Mouse (Mus musculus) intestine, postnatal 0 days (tissue): ENCODE measurements around the gene Cacna1c. TPM values are rescaled to one million over a fixed set of nuclear protein-coding genes. Genes with fewer than 3 reads are reported as not detected.

Experiments
- ATAC-seq: fragments of 200-750 bp; cut with Nextera tagmentation; 2 replicates; pipeline ENCODE4 v1.8.0; 2017; ENCODE audit warnings: mild to moderate bottlenecking, moderate TSS enrichment, moderate library complexity
- H3K27ac ChIP-seq: fragments of 300-500 bp; sonication (generic); 2 replicates; pipeline ENCODE4 v1.5.1; 2014; ENCODE audit warnings: mild to moderate bottlenecking, low read depth, low read length, moderate library complexity
- H3K27me3 ChIP-seq: fragments of 300-500 bp; sonication (generic); replicated peaks from 2 replicates; pipeline ENCODE4 v1.6.1; 2014; ENCODE audit warnings: low read length, mixed read lengths; ENCODE audit not compliant: control insufficient read depth, insufficient read depth
- H3K36me3 ChIP-seq: fragments of 300-500 bp; sonication (generic); 2 replicates; pipeline ENCODE4 v1.6.1; 2014; ENCODE audit warnings: mild to moderate bottlenecking, moderate library complexity; ENCODE audit not compliant: control insufficient read depth, insufficient read depth
- H3K4me1 ChIP-seq: fragments of 300-500 bp; sonication (generic); replicated peaks from 2 replicates; pipeline ENCODE4 v1.6.1; 2014; ENCODE audit warnings: antibody characterized with exemption, low read length, mixed read lengths; ENCODE audit not compliant: control insufficient read depth, insufficient read depth
- H3K4me2 ChIP-seq: fragments of 300-500 bp; sonication (generic); replicated peaks from 2 replicates; pipeline ENCODE4 v1.6.1; 2014; ENCODE audit warnings: low read depth, mild to moderate bottlenecking, moderate library complexity
- H3K4me3 ChIP-seq: fragments of 300-500 bp; sonication (generic); 2 replicates; pipeline ENCODE4 v1.5.1; 2014; ENCODE audit warnings: low read depth, low read length
- H3K9ac ChIP-seq: fragments of 300-500 bp; sonication (generic); 2 replicates; pipeline ENCODE4 v1.6.1; 2014; ENCODE audit warnings: mild to moderate bottlenecking, low read depth, low read length
- H3K9me3 ChIP-seq: fragments of 300-500 bp; sonication (generic); 2 replicates; pipeline ENCODE4 v1.6.1; 2016; ENCODE audit warnings: mixed run types; ENCODE audit not compliant: control insufficient read depth
- CTCF ChIP-seq: sonication (generic); IDR thresholded peaks from 2 replicates; pipeline ENCODE4 v1.5.1; 2016; ENCODE audit warnings: low read depth, mild to moderate bottlenecking, control low read depth, antibody characterized with exemption, moderate library complexity
- WGBS: fragments of 180-500 bp; shearing (Covaris S2); extraction: QIAGEN DNeasy Blood & Tissue Kit; methylation state at CpG from one replicate; pipeline ENCODE4 v1.1.7; 2014; 5-methylcytosine and 5-hydroxymethylcytosine counted together
- polyA plus RNA-seq: library from polyadenylated mRNA; unstranded; fragments of >200 nt; fragmentation: Nextera tagmentation; extraction: Ambion mirVana; gene quantifications from 2 replicates; pipeline ENCODE4 v1.2.1, GENCODE M21; 2015

Gene Cacna1c
- polyA plus RNA-seq, 1 experiment from 2014 or later, result 1.2 TPM

GRCm38 (mm10) chr6:119051721-119052120, 144.5 kb downstream of the Cacna1c start:
- H3K9ac ChIP-seq, result no peak overlapping the region
- no peak for ATAC-seq
- no peaks in the 10 kb centered on the region for H3K4me1 ChIP-seq
- no peaks in the 10 kb centered on the region for H3K27me3 ChIP-seq
- no peaks in the 10 kb centered on the region for H3K36me3 ChIP-seq
- TF ChIP-seq CTCF, result no peak
- H3K4me2 ChIP-seq, result no peak overlapping the region
- no peak overlapping the region for H3K27ac ChIP-seq
- 62% methylated on average over 2 of the region's 2 CpGs for WGBS
- no peak overlapping the region for H3K4me3 ChIP-seq
- H3K9me3 ChIP-seq, result no peaks in the 10 kb centered on the region

GRCm38 (mm10) chr6:119047340-119047739, 148.9 kb downstream of the Cacna1c start:
- Histone ChIP-seq H3K4me3 (no peak overlapping the region), H3K36me3 (no peaks in the 10 kb centered on the region), H3K4me2 (no peak overlapping the region), H3K27me3 (no peaks in the 10 kb centered on the region), H3K9ac (no peak overlapping the region), H3K4me1 (no peaks in the 10 kb centered on the region), H3K27ac (no peak overlapping the region), H3K9me3 (no peaks in the 10 kb centered on the region)
- WGBS, result 75% methylated on average over 8 of the region's 8 CpGs
- no peak for ATAC-seq
- no peak for TF ChIP-seq CTCF

GRCm38 (mm10) chr6:119045498-119045897, 150.7 kb downstream of the Cacna1c start:
- ATAC-seq, result no peak

GRCm38 (mm10) chr6:119044148-119044547, 152.1 kb downstream of the Cacna1c start:
- H3K4me3 ChIP-seq, result no peak overlapping the region
- no peaks in the 10 kb centered on the region for H3K4me1 ChIP-seq
- no peaks in the 10 kb centered on the region for H3K27me3 ChIP-seq
- H3K4me2 ChIP-seq, result no peak overlapping the region
- H3K27ac ChIP-seq, result no peak overlapping the region
- no peak for ATAC-seq
- no peak for TF ChIP-seq CTCF
- H3K9me3 ChIP-seq, result no peaks in the 10 kb centered on the region
- 67% methylated on average over 7 of the region's 7 CpGs for WGBS
- no peak overlapping the region for H3K9ac ChIP-seq
- H3K36me3 ChIP-seq, result no peaks in the 10 kb centered on the region

More at GRCm38 (mm10) chr6:119045498-119045897, 150.7 kb downstream of the Cacna1c start:
- no peaks in the 10 kb centered on the region for H3K27me3 ChIP-seq
- no peak overlapping the region for H3K4me2 ChIP-seq
- H3K4me3 ChIP-seq, result no peak overlapping the region
- H3K4me1 ChIP-seq, result no peaks in the 10 kb centered on the region
- H3K27ac ChIP-seq, result no peak overlapping the region
- H3K9me3 ChIP-seq, result no peaks in the 10 kb centered on the region
- H3K36me3 ChIP-seq, result no peaks in the 10 kb centered on the region
- H3K9ac ChIP-seq, result no peak overlapping the region
- TF ChIP-seq CTCF, result no peak
- 79% methylated on average over 7 of the region's 7 CpGs for WGBS

- no peak for ATAC-seq
- TF ChIP-seq CTCF, result no peak
- Histone ChIP-seq H3K4me3 (no peak overlapping the region), H3K36me3 (no peaks in the 10 kb centered on the region), H3K27me3 (no peaks in the 10 kb centered on the region), H3K4me2 (no peak overlapping the region), H3K4me1 (no peaks in the 10 kb centered on the region), H3K9ac (no peak overlapping the region), H3K27ac (no peak overlapping the region), H3K9me3 (no peaks in the 10 kb centered on the region)
- WGBS, result 73% methylated on average over 3 of the region's 3 CpGs
These were observed 153.4 kb downstream of the Cacna1c start for GRCm38 (mm10) chr6:119042803-119043202.

GRCm38 (mm10) chr6:119040961-119041360, 155.3 kb downstream of the Cacna1c start:
- ATAC-seq, result no peak
- Histone ChIP-seq H3K9me3 (no peaks in the 10 kb centered on the region), H3K4me3 (no peak overlapping the region), H3K4me2 (no peak overlapping the region), H3K27me3 (no peaks in the 10 kb centered on the region), H3K27ac (no peak overlapping the region), H3K4me1 (no peaks in the 10 kb centered on the region), H3K9ac (no peak overlapping the region), H3K36me3 (no peaks in the 10 kb centered on the region)
- TF ChIP-seq CTCF, result no peak
- WGBS, result 74% methylated on average over 7 of the region's 7 CpGs

- Histone ChIP-seq H3K4me1 (no peaks in the 10 kb centered on the region), H3K4me3 (no peak overlapping the region), H3K36me3 (no peaks in the 10 kb centered on the region), H3K9me3 (no peaks in the 10 kb centered on the region), H3K27me3 (no peaks in the 10 kb centered on the region), H3K4me2 (no peak overlapping the region), H3K9ac (no peak overlapping the region), H3K27ac (no peak overlapping the region)
- WGBS, result 85% methylated on average over 7 of the region's 7 CpGs
- TF ChIP-seq CTCF, result no peak
- no peak for ATAC-seq
These were observed 156.4 kb downstream of the Cacna1c start for GRCm38 (mm10) chr6:119039815-119040214.
